In genomic region chr15:79691023-79691508, GRCm38 (mm10) we compare ENCODE assay signal across 8 mouse cellular contexts. TPM values are rescaled to one million over a fixed set of nuclear protein-coding genes. Genes with fewer than 3 reads are reported as not detected.
DNase-seq lines count a peak whose midpoint lies in the region; ATAC-seq and TF ChIP-seq lines count a peak whose summit lies in the region.

No protein-coding gene starts in this region.

- H3K4me1 ChIP-seq in bone marrow, adult 2 months (ENCODE audit: control insufficient read depth, insufficient read depth, low read length), result peaks cover 6% of the 10 kb centered on the region; the same call in 1 of the 2 replicates
- H3K4me1 ChIP-seq in forebrain, embryonic 14.5 days (ENCODE audit: control insufficient read depth, insufficient read depth, low read length), result peaks cover 31% of the 10 kb centered on the region
- H3K4me1 ChIP-seq in hindbrain, embryonic 16.5 days (ENCODE audit: control insufficient read depth, insufficient read depth, low read depth, low read length), result peaks cover 28% of the 10 kb centered on the region

- H3K9ac ChIP-seq in forebrain, embryonic 14.5 days (ENCODE audit: low read length), result peak overlapping the region; percentile 87
- H3K9ac ChIP-seq in hindbrain, embryonic 16.5 days (ENCODE audit: low read depth, low read length), result peak overlapping the region; percentile 90

- no peaks in the 10 kb centered on the region for H3K27me3 ChIP-seq in forebrain, embryonic 14.5 days (replicated peaks; ENCODE audit: control insufficient read depth, insufficient read depth, low read length)
- no peaks in the 10 kb centered on the region for H3K27me3 ChIP-seq in hindbrain, embryonic 16.5 days (replicated peaks; ENCODE audit: control insufficient read depth, insufficient read depth, low read length)

- H3K36me3 ChIP-seq in forebrain, embryonic 14.5 days (ENCODE audit: control insufficient read depth, insufficient read depth, low read length), result peaks cover 6% of the 10 kb centered on the region
- no peaks in the 10 kb centered on the region for H3K36me3 ChIP-seq in hindbrain, embryonic 16.5 days (ENCODE audit: control insufficient read depth, insufficient read depth, low read length)

- no peaks in the 10 kb centered on the region for H3K9me3 ChIP-seq in forebrain, embryonic 14.5 days (replicated peaks; ENCODE audit: control insufficient read depth, low read length)
- H3K9me3 ChIP-seq in hindbrain, embryonic 16.5 days (ENCODE audit: control insufficient read depth, low read length), result no peaks in the 10 kb centered on the region

- H3K4me3 ChIP-seq in bone marrow, adult 2 months (replicated peaks; ENCODE audit: control insufficient read depth, low read depth, low read length), result peak overlapping the region; percentile 79
- H3K4me3 ChIP-seq in forebrain, embryonic 14.5 days (ENCODE audit: low read depth, low read length), result peak overlapping the region; percentile 93
- H3K4me3 ChIP-seq in hindbrain, embryonic 16.5 days (ENCODE audit: low read length), result peak overlapping the region; percentile 94

- WGBS in bone marrow, adult 2 months, result under 1% methylated on average over 52 of the region's 53 CpGs
- under 1% methylated on average over 44 of the region's 53 CpGs for WGBS in forebrain, embryonic 14.5 days
- under 1% methylated on average over 37 of the region's 53 CpGs for WGBS in hindbrain, embryonic 16.5 days

- peak; percentile 16; the same call in 1 of the 2 replicates for ATAC-seq in forebrain, embryonic 14.5 days
- ATAC-seq in hindbrain, embryonic 16.5 days, result peak; percentile 7

- H3K27ac ChIP-seq in bone marrow, adult 2 months (ENCODE audit: control insufficient read depth, insufficient read depth, low read depth, low read length, poor library complexity), result peak overlapping the region; percentile 87
- H3K27ac ChIP-seq in forebrain, embryonic 14.5 days (ENCODE audit: low read depth, low read length), result peak overlapping the region; percentile 84
- H3K27ac ChIP-seq in hindbrain, embryonic 16.5 days (ENCODE audit: low read depth, low read length), result peak overlapping the region; percentile 91

- TF ChIP-seq CTCF in bone marrow, adult 2 months (IDR thresholded peaks at IDR 0.05; ENCODE audit: control insufficient read depth, insufficient read depth, low read length), result no peak

- peak; percentile 24 to 47 for DNase-seq in layer of hippocampus, postnatal 25 days (ENCODE audit: extremely low spot score in 1 of 2, low spot score in 1 of 2)
- DNase-seq in layer of hippocampus, postnatal 14 days (ENCODE audit: low spot score in 2 of 2), result no peak
- DNase-seq in forebrain, embryonic 14.5 days (ENCODE audit: low spot score), result peak; percentile 20
- DNase-seq in lung, postnatal 25 days (ENCODE audit: low spot score), result peak; percentile 12
- DNase-seq in testis, postnatal 10 days (ENCODE audit: low spot score), result peak; percentile 76
- no peak for DNase-seq in adrenal gland, adult 8-10 months

- TF ChIP-seq POLR2A in bone marrow, adult 2 months (IDR thresholded peaks at IDR 0.05; ENCODE audit: borderline replicate concordance, control insufficient read depth, low read depth, low read length), result no peak

- H3K4me2 ChIP-seq in forebrain, embryonic 14.5 days (ENCODE audit: low read length), result peak overlapping the region; percentile 97
- H3K4me2 ChIP-seq in hindbrain, embryonic 16.5 days (ENCODE audit: low read length), result peak overlapping the region; percentile 82

RNA-seq across cellular contexts. Expression of gene Gtpbp1, which starts 0.4 kb away (rescaled TPM):
- total RNA-seq in layer of hippocampus, postnatal 25 days (2021), result 10 to 100 TPM; 46.2 to 52.6 TPM
- total RNA-seq in layer of hippocampus, postnatal 14 days (2021), result 10 to 100 TPM; 43.3 to 44.1 TPM
- polyA plus RNA-seq in bone marrow, adult 2 months (2011; ENCODE audit: insufficient read depth, insufficient read length, low replicate concordance, missing spikeins), result 46.1 and 53.9 TPM in 2 replicates
- polyA plus RNA-seq in forebrain, embryonic 14.5 days (2014; fragmentation: Nextera tagmentation; extraction: Ambion mirVana), result 36.2 and 43.5 TPM in 2 replicates
- polyA plus RNA-seq in hindbrain, embryonic 16.5 days (2015; fragmentation: Nextera tagmentation; extraction: Ambion mirVana), result 46.0 and 51.5 TPM in 2 replicates
- total RNA-seq in adrenal gland, adult 8-10 months (2022), result 10 to 100 TPM; 27.2 to 43.1 (median 32.1) TPM

RNA-seq across cellular contexts. Expression of gene Josd1, which starts 3.3 kb away (rescaled TPM):
- total RNA-seq in layer of hippocampus, postnatal 25 days (2021), result 10 to 100 TPM; 49.4 to 53.2 TPM
- 10 to 100 TPM; 46.2 to 46.4 TPM for total RNA-seq in layer of hippocampus, postnatal 14 days (2021)
- polyA plus RNA-seq in bone marrow, adult 2 months (2011; ENCODE audit: insufficient read depth, insufficient read length, low replicate concordance, missing spikeins), result 15.3 and 20.4 TPM in 2 replicates
- 14.7 and 15.2 TPM in 2 replicates for polyA plus RNA-seq in forebrain, embryonic 14.5 days (2014; fragmentation: Nextera tagmentation; extraction: Ambion mirVana)
- 19.1 and 21.5 TPM in 2 replicates for polyA plus RNA-seq in hindbrain, embryonic 16.5 days (2015; fragmentation: Nextera tagmentation; extraction: Ambion mirVana)
- 10 to 100 TPM; 22.8 to 30.3 (median 25.0) TPM for total RNA-seq in adrenal gland, adult 8-10 months (2022)

RNA-seq across cellular contexts. Expression of gene Tomm22, which starts 20.4 kb away (rescaled TPM):
- 100 to 1,000 TPM; 100 to 107 TPM for total RNA-seq in layer of hippocampus, postnatal 25 days (2021)
- 100 to 1,000 TPM; 103 TPM for total RNA-seq in layer of hippocampus, postnatal 14 days (2021)
- 96.4 and 126 TPM in 2 replicates for polyA plus RNA-seq in bone marrow, adult 2 months (2011; ENCODE audit: insufficient read depth, insufficient read length, low replicate concordance, missing spikeins)
- 299 and 300 TPM in 2 replicates for polyA plus RNA-seq in forebrain, embryonic 14.5 days (2014; fragmentation: Nextera tagmentation; extraction: Ambion mirVana)
- polyA plus RNA-seq in hindbrain, embryonic 16.5 days (2015; fragmentation: Nextera tagmentation; extraction: Ambion mirVana), result 220 and 251 TPM in 2 replicates
- 100 to 1,000 TPM in 2 of 4 experiments, 10 to 100 TPM in 2; 95.5 to 120 (median 105) TPM for total RNA-seq in adrenal gland, adult 8-10 months (2022)

RNA-seq across cellular contexts. Expression of gene Cby1, which starts 32.1 kb away (rescaled TPM):
- total RNA-seq in layer of hippocampus, postnatal 25 days (2021), result 10 to 100 TPM; 51.8 to 54.2 TPM
- total RNA-seq in layer of hippocampus, postnatal 14 days (2021), result 10 to 100 TPM; 57.0 to 59.9 TPM
- 7.4 and 13.3 TPM in 2 replicates for polyA plus RNA-seq in bone marrow, adult 2 months (2011; ENCODE audit: insufficient read depth, insufficient read length, low replicate concordance, missing spikeins)
- polyA plus RNA-seq in forebrain, embryonic 14.5 days (2014; fragmentation: Nextera tagmentation; extraction: Ambion mirVana), result 111 and 118 TPM in 2 replicates
- 93.8 and 101 TPM in 2 replicates for polyA plus RNA-seq in hindbrain, embryonic 16.5 days (2015; fragmentation: Nextera tagmentation; extraction: Ambion mirVana)
- 10 to 100 TPM; 21.7 to 31.1 (median 24.9) TPM for total RNA-seq in adrenal gland, adult 8-10 months (2022)

RNA-seq across cellular contexts. Expression of gene Fam227a, which starts 32.3 kb away (rescaled TPM):
- 10 to 100 TPM in 1 of 2 experiments, 1 to 10 TPM in 1; 6.0 to 11.5 TPM for total RNA-seq in layer of hippocampus, postnatal 25 days (2021)
- 10 to 100 TPM; 10.2 to 11.0 TPM for total RNA-seq in layer of hippocampus, postnatal 14 days (2021)
- 2.7 and 8.5 TPM in 2 replicates for polyA plus RNA-seq in bone marrow, adult 2 months (2011; ENCODE audit: insufficient read depth, insufficient read length, low replicate concordance, missing spikeins)
- polyA plus RNA-seq in forebrain, embryonic 14.5 days (2014; fragmentation: Nextera tagmentation; extraction: Ambion mirVana), result 3.4 and 5.3 TPM in 2 replicates
- 3.0 and 3.5 TPM in 2 replicates for polyA plus RNA-seq in hindbrain, embryonic 16.5 days (2015; fragmentation: Nextera tagmentation; extraction: Ambion mirVana)
- total RNA-seq in adrenal gland, adult 8-10 months (2022), result 1 to 10 TPM; 2.8 to 6.2 (median 4.4) TPM

Comparison
In these comparisons a context has a peak if more than half of its experiments do, and no peak if none do; other contexts are left out.
1. DNase-seq: peak in layer of hippocampus, postnatal 25 days (2 of 2), forebrain, embryonic 14.5 days (single experiment), lung, postnatal 25 days (single experiment) and testis, postnatal 10 days (single experiment); none in layer of hippocampus, postnatal 14 days (0 of 2) and adrenal gland, adult 8-10 months (single experiment).
2. Peak in every context shown above with its lines, with median percentiles within 50 percentile points of each other: H3K27ac ChIP-seq and H3K4me3 ChIP-seq.